Mouse (Mus musculus): ENCODE results near the gene D16Ertd472e. TPM values are rescaled to one million over a fixed set of nuclear protein-coding genes. Genes with fewer than 3 reads are reported as not detected.
A peak's percentile ranks its signal among the peaks of the same experiment; 100 is the strongest.
"Not testable (repeated sequence)": the region's sequence is repeated elsewhere in the genome, so short reads cannot be mapped to it uniquely, and the experiment has no call there.

The D16Ertd472e gene
- total RNA-seq, 4 experiments from 2014 or later, result 13.8 to 15.1 (median 13.9) TPM

DNA sequence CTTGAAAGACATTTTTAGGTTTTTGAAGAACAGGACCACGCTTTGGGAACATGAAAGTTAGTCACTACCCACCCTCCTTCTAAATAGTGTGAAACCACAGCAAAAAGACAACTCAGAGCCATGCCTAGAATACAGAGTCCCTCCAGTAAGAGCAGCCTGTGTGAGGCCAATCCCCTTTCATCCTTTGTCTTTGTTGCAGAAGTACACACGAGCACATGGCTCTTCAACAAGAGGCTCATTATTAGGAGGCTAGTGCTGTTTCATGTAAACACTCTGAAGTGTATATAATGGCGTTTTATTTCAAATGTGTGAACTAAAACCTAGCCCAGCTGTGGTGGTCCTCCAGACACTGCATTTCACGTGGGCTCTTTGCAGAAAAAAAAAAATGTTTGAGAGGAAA lies 3.5 kb downstream of the D16Ertd472e start:
- DNase-seq (ENCODE audit: low spot score in 2 of 2), result no peak

DNA sequence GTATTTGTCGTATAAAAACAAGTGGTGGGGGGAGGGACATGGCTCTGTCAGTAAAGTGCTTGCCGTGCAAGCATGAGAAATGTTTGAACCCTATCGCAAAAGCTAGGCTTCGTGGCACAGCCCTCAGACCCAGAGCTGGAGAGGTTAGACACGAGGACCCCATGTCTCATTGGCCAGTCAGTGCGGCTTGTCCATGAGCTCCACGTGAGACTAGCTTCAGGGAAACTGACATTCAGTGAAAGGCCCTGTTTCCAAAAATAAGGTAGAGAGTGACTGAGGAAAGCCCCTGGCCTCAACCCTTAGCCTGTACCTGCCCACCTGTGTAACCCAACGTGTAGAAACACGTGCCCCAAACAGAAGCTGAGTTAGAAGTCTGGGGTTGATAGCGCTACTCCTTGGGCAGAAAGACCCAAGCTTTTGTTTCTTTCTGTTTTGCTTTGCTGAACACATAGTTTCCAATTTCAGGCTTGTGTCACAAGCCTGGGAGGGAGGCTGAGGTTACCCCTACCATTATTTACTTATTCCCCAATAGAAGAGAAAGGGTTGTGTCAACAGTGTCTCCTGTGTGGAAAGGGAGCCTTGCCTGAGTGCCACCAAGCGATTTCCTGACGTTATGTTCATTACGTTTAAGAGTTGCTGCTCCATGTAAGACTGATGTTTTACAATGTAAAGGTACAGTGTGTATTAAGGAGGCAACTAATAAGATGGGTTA lies 12.2 kb downstream of the D16Ertd472e start:
- DNase-seq (ENCODE audit: low spot score in 2 of 2), result no peak

- DNase-seq (ENCODE audit: low spot score in 2 of 2), result no peak
These were observed 13.2 kb downstream of the D16Ertd472e start for GRCm38 (mm10) chr16:78563093-78563971.

DNA sequence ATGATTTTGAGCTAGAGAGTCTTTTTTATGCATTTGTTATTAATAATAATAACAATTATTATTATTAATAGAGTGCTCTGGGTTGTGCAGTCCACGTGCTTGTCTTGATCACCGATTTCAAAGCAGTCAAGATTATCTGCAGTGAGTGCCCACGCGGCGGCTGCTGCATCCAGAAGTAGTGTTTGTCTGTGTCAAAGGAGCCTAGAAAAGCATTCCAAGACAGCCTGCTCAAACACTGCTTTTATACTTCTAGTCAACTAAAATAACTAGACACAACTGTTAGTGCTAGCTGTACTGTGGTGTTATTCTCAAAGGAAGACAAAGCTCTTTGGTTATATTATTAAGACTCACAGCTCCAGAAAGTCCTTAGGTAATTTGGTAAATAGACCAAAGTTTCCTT lies 15.9 kb downstream of the D16Ertd472e start:
- no peak for DNase-seq (ENCODE audit: low spot score in 2 of 2)

DNA sequence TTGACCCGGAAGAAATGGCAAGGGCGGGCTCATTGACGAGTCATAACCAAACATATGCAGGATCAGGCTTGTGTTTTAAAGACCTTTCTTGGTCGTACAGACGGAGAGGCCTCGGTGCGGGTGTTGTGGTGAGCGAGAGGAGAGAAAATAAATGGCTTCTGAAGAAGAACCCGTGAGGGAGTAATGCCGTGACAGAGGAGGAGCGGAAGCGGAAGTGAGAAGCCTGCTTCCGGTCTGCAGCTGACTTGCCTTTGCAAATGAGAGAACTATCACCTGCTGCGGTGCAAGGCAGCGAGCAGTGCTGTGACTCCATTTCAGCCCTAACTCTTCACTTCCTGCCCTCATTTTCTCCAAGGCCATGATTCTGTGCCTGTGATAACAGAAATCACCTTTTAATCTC lies 16.4 kb downstream of the D16Ertd472e start:
- DNase-seq (ENCODE audit: low spot score in 2 of 2), result no peak

DNA sequence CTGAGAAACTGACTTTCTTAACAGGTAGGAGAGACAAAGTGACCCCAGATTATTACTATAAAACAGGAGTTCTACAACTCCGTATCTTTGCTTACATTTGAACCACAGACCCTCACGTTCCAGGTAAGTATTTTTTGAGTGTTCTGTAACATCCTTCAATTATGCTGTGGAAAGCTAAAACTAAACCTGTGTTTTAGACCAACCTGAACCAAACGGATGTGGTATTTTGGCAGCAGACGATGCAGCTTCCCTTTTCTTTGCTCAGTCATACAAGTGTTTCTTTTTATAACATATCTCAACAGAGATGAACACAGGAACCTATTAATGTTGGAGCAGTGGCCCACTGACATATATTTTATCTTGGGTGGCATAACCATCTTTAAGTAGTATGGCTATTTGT lies 18.9 kb downstream of the D16Ertd472e start:
- no peak for DNase-seq (ENCODE audit: low spot score in 2 of 2)

- DNase-seq (ENCODE audit: low spot score in 2 of 2), result peak in 1 of 2 experiments; percentile 51
These were observed 21.4 kb downstream of the D16Ertd472e start for GRCm38 (mm10) chr16:78554911-78555648.

GRCm38 (mm10) chr16:78547367-78547766 lies 29.1 kb downstream of the D16Ertd472e start:
- DNase-seq (ENCODE audit: low spot score in 2 of 2), result no peak

GRCm38 (mm10) chr16:78546529-78546928 lies 30.0 kb downstream of the D16Ertd472e start:
- no peak for DNase-seq (ENCODE audit: low spot score in 2 of 2)

- no peak for DNase-seq (ENCODE audit: low spot score in 2 of 2)
These were observed 35.9 kb downstream of the D16Ertd472e start for GRCm38 (mm10) chr16:78540376-78541246.

DNA sequence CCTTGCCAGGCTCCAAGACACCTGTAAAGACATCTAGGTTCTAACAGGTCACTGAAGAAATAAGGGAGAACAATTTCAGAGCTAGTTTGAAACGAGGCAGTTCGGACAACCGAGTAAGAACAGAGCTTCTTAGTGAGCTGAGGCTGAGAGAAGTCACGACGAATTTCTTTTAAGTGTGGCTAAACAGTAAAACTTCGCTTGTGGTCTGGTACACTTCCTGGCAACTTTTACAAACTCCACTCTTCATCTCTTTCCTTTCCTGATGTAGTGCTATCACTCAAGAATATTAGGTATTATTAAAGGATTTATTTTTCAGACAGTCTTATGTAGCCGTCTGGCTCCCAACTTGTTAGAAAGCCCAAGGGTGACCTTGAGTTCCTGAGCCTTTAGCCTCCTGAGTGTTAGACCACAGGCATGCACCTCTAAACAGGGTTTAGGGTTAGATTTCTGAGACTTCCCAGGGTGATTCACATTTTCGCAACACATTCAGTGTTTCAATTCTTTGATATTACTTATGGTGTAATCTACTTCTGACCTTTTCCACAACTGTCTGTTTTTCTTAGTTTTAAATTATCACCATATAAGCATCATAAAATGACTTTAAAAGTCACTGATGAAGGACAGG lies 38.6 kb downstream of the D16Ertd472e start:
- no peak for DNase-seq (ENCODE audit: low spot score in 2 of 2)

DNA sequence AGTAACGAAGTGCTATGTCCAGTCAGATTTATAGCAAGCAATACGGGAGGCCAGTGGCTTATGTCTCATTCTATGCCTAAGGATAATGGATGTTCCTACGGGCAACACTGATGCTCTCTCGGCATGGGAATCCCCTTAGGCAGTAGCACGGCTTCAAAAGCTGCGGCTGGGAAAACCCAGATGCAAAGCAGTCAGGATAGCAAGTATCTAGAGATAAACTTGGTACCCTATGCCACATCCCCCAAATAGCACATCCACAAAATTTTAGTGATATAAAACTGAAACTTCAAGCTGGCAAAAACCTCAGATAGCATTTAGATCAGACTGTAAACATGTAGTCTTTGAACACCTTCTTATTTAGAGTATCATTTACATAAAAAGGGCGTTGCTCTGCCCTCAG lies 39.2 kb downstream of the D16Ertd472e start:
- no peak for DNase-seq (ENCODE audit: low spot score in 2 of 2)

- no peak for DNase-seq (ENCODE audit: low spot score in 2 of 2)
These were observed 42.0 kb downstream of the D16Ertd472e start for GRCm38 (mm10) chr16:78534468-78534867.

GRCm38 (mm10) chr16:78531957-78532605 lies 44.4 kb downstream of the D16Ertd472e start:
- no peak for DNase-seq (ENCODE audit: low spot score in 2 of 2)

- DNase-seq (ENCODE audit: low spot score in 2 of 2), result no peak
These were observed 53.5 kb downstream of the D16Ertd472e start for GRCm38 (mm10) chr16:78522974-78523373.

DNA sequence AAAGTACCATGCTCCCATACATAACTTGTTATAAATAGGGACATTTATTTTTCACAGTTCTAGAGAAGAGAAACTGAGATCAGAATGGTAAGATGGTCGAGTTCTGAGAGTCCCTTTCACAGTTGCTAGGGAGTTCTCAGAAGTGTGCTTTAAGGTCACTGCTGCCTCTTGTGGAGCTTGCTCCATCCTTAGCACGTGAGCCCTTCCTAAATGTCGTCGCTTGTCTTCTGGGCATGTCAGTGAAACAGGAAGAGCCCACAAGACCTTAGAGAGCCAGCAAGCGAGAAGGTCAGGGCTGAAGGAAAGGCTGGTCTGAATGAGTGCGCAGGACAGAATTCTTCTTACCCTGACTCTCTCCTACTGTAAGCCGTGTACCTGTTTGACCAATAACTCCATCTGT lies 57.8 kb downstream of the D16Ertd472e start:
- DNase-seq (ENCODE audit: low spot score in 2 of 2), result no peak

DNA sequence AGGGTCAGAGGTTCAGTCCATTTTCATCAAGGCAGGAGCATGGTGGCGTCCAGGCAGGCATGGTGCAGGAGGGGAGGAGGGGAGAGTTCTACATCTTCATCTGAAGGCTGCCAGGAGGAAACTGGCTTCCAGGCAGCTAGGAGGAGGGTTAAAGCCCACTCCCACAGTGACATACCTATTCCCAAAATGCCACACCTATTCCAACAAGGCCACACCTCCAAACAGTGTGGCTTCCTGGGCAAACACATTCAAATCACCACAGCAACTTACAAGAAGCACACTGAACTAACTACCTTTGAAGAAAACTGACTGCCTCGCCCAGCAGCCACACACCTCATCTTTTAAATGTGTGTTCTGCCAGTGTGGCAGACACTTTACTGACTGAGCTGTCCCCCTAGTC lies 59.3 kb downstream of the D16Ertd472e start:
- DNase-seq (ENCODE audit: low spot score in 2 of 2), result no peak

DNA sequence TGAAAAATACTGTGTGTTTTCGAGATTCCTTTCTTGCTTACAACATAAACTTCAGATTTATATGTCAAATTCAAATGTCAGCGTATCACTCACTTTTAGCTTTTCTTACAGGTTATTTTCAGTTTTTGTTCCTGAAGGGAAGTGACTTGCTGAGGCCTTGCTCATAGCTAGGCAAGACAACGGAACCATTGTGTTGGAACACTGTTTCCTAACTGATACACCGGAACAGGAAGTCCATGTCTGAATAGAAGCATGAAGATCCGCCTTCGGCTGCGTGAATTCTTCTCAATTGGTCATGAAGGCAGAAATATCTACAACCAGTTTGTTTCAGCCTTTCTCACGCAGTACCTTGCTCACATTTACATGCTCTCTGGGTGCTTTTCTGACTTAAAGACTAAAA lies 65.0 kb downstream of the D16Ertd472e start:
- no peak for DNase-seq (ENCODE audit: low spot score in 2 of 2)

GRCm38 (mm10) chr16:78502492-78502891 lies 74.0 kb downstream of the D16Ertd472e start:
- no peak for DNase-seq (ENCODE audit: low spot score in 2 of 2)

DNA sequence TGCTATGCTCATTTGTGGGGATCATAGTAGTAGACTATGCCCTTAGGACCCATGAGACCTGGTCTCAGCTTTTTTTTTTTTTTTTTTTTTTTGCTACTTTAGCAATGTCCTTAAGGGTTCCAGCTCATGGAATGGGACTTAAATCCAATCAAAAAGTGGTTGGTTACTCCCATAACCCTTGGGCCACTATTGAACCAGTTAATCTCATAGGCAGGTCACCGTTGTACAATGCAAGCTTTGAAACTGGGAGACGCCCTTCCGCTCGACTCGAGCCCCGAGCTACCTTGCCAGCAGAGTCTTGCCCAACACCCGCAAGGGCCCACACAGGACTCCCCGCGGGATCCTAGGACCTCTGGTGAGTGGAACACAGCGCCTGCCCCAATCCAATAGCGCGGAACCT lies 83.8 kb downstream of the D16Ertd472e start:
- DNase-seq (ENCODE audit: low spot score in 2 of 2), result not testable (repeated sequence)

Measured in layer of hippocampus, adult 8-10 months (tissue).